Mouse (Mus musculus): ENCODE data around the gene Pithd1.

Gene Pithd1

GRCm38 (mm10) chr4:135986943-135987710 is at the start of gene Pithd1:
Pithd1 (minus strand) TSS chr4:135987264.
- peak; percentile 86 to 91 for DNase-seq (ENCODE audit: low spot score in 2 of 2)

- DNase-seq (ENCODE audit: low spot score in 2 of 2) = no peak
Observed at GRCm38 (mm10) chr4:136035078-136035477, 48.0 kb upstream of the Pithd1 start.

GRCm38 (mm10) chr4:136033231-136033630 is 46.2 kb upstream of the Pithd1 start:
- DNase-seq (ENCODE audit: low spot score in 2 of 2) = no peak

- DNase-seq (ENCODE audit: low spot score in 2 of 2) = peak in 1 of 2 experiments; percentile 7
Observed at GRCm38 (mm10) chr4:136030968-136031909, 44.2 kb upstream of the Pithd1 start.

- no peak for DNase-seq (ENCODE audit: low spot score in 2 of 2)
Observed at GRCm38 (mm10) chr4:136028689-136029088, 41.6 kb upstream of the Pithd1 start.

GRCm38 (mm10) chr4:136028132-136028564 is 41.1 kb upstream of the Pithd1 start:
- peak in 1 of 2 experiments; percentile 38 for DNase-seq (ENCODE audit: low spot score in 2 of 2)

GRCm38 (mm10) chr4:136027416-136028131 is 40.5 kb upstream of the Pithd1 start:
- DNase-seq (ENCODE audit: low spot score in 2 of 2) = no peak

GRCm38 (mm10) chr4:136025350-136025749 is 38.3 kb upstream of the Pithd1 start:
- no peak for DNase-seq (ENCODE audit: low spot score in 2 of 2)

GRCm38 (mm10) chr4:136022924-136023323 is 35.9 kb upstream of the Pithd1 start:
- no peak for DNase-seq (ENCODE audit: low spot score in 2 of 2)

GRCm38 (mm10) chr4:136021549-136022047 is 34.5 kb upstream of the Pithd1 start, which contains the start of gene Eloa:
Eloa (minus strand) TSS chr4:136021763.
- peak; percentile 100 for DNase-seq (ENCODE audit: low spot score in 2 of 2)

- no peak for DNase-seq (ENCODE audit: low spot score in 2 of 2)
Observed at GRCm38 (mm10) chr4:136020743-136021548, 33.9 kb upstream of the Pithd1 start.

GRCm38 (mm10) chr4:136016059-136016602 is 29.1 kb upstream of the Pithd1 start:
- DNase-seq (ENCODE audit: low spot score in 2 of 2) = no peak

GRCm38 (mm10) chr4:136010586-136010985 is 23.5 kb upstream of the Pithd1 start:
- no peak for DNase-seq (ENCODE audit: low spot score in 2 of 2)

GRCm38 (mm10) chr4:136008782-136009447 is 21.9 kb upstream of the Pithd1 start:
- no peak for DNase-seq (ENCODE audit: low spot score in 2 of 2)

- no peak for DNase-seq (ENCODE audit: low spot score in 2 of 2)
Observed at GRCm38 (mm10) chr4:136006821-136007220, 19.8 kb upstream of the Pithd1 start.

- DNase-seq (ENCODE audit: low spot score in 2 of 2) = no peak
Observed at GRCm38 (mm10) chr4:136004921-136005320, 17.9 kb upstream of the Pithd1 start.

- no peak for DNase-seq (ENCODE audit: low spot score in 2 of 2)
Observed at GRCm38 (mm10) chr4:136004107-136004675, 17.1 kb upstream of the Pithd1 start.

GRCm38 (mm10) chr4:135995118-135995517 is 8.1 kb upstream of the Pithd1 start:
- no peak for DNase-seq (ENCODE audit: low spot score in 2 of 2)

- DNase-seq (ENCODE audit: low spot score in 2 of 2) = no peak
Observed at GRCm38 (mm10) chr4:135993941-135994340, 6.9 kb upstream of the Pithd1 start.

All from thymus, postnatal 10 days (tissue).